Mouse (Mus musculus): Measurements from ENCODE around the gene Tti1. TPM values are rescaled to one million over a fixed set of nuclear protein-coding genes. Genes with fewer than 3 reads are reported as not detected.

The Tti1 gene
- polyA plus RNA-seq, 1 experiment from 2014 or later: 17.7 TPM

DNA sequence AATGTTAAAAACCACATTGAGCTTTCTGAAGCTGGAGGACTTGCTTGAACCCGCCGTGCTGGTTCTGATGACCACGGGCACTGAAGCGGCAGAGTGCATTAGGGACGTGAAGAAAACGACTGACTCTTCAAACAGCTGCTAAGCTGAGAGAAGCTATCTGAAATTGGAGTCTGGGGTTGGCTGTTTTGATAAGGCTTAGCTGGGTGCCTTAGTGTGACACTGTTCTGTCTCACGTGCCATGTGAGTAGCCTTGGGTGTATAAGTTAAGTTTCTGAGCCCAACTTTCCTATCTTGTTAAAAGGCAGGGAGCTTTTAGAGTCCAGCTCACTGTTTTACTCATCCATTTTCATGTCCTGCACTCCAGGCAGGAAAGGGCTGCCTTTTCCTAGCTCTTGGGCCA, 8.7 kb upstream of the Tti1 start:
- Histone ChIP-seq H3K27ac (replicated peaks) (no peak overlapping the region), H3K9ac (no peak overlapping the region), H3K4me3 (no peak overlapping the region), H3K4me2 (no peak overlapping the region), H3K36me3 (peaks cover 16% of the 10 kb centered on the region), H3K27me3 (no peaks in the 10 kb centered on the region), H3K4me1 (replicated peaks) (peaks cover 6% of the 10 kb centered on the region), H3K9me3 (no peaks in the 10 kb centered on the region)
- 88% methylated on average over 7 of the region's 7 CpGs for WGBS
- no peak for ATAC-seq (ENCODE audit: low FRiP score, low read depth)

DNA sequence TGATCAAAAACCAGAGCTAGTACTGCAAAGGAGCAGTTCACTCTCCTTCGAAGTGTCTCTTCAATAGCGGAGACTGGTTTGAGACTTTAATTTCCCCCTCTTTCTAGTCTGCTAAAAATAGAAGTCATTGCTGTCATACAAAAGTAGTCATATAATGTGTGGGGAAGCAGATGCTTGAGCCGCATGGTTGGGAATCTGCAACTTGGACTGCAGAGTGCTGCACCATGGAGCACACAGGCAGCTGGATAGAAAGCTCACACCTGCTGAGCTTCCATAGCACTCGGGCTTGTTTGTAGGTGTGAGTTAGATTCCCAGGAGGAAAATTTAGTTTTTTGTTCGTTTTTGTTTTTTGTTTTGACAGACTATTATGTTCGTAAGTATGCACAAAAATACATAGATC, 8.2 kb upstream of the Tti1 start:
- peaks cover 11% of the 10 kb centered on the region for H3K4me1 ChIP-seq (replicated peaks)
- no peak overlapping the region for H3K4me2 ChIP-seq
- 94% methylated on average over 6 of the region's 6 CpGs for WGBS
- H3K27ac ChIP-seq (replicated peaks): no peak overlapping the region
- ATAC-seq (ENCODE audit: low FRiP score, low read depth): no peak
- no peaks in the 10 kb centered on the region for H3K9me3 ChIP-seq
- no peak overlapping the region for H3K4me3 ChIP-seq
- H3K9ac ChIP-seq: no peak overlapping the region
- peaks cover 13% of the 10 kb centered on the region for H3K36me3 ChIP-seq
- no peaks in the 10 kb centered on the region for H3K27me3 ChIP-seq

DNA sequence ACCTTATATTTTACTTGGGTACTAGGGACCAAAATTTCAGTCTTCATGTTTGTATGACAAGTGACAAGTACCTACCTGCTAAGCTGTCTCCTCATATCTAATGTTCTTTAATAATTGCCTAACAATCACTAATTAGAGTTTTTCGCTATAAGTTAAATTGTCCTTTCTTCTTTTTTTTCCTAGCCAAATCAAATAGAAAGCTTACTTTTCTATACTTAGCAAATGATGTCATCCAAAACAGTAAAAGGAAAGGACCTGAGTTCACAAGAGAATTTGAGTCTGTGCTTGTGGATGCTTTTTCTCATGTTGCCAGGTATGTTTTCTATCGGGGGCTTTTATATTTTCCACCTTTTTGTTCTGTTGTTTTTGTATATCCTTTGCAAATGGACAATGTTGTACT, 7.6 kb upstream of the Tti1 start:
- Histone ChIP-seq H3K4me3 (no peak overlapping the region), H3K27me3 (no peaks in the 10 kb centered on the region), H3K4me2 (no peak overlapping the region), H3K9ac (no peak overlapping the region), H3K9me3 (no peaks in the 10 kb centered on the region), H3K4me1 (replicated peaks) (peaks cover 17% of the 10 kb centered on the region), H3K36me3 (peaks cover 11% of the 10 kb centered on the region), H3K27ac (replicated peaks) (no peak overlapping the region)
- 95% methylated on average over 2 of the region's 2 CpGs for WGBS
- no peak for ATAC-seq (ENCODE audit: low FRiP score, low read depth)

DNA sequence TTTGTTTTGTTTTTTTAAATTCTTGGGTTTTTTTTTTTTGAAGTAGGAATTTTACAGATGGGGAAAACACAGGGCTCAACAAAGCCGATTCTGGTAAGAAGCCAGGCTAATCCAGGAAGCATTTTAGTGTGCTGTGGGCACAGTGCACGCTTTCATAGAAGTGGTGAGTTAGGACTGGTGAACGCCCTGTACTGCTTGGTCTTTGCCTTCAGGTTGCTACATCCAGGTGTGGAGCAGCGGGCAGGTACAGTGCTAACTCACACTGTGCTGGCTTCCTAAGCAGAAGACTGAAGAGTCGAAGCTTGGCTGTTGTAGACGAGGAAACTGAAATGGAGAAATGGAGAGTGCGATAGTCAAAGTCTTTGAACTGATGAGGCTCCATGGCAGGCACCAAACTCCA, 1.8 kb upstream of the Tti1 start:
- Histone ChIP-seq H3K4me1 (replicated peaks) (peaks cover 43% of the 10 kb centered on the region), H3K27me3 (no peaks in the 10 kb centered on the region), H3K9me3 (no peaks in the 10 kb centered on the region), H3K27ac (replicated peaks) (no peak overlapping the region), H3K4me3 (peak overlapping the region; percentile 88), H3K9ac (no peak overlapping the region), H3K4me2 (peak overlapping the region; percentile 84), H3K36me3 (no peaks in the 10 kb centered on the region)
- ATAC-seq (ENCODE audit: low FRiP score, low read depth): no peak
- 89% methylated on average over 7 of the region's 7 CpGs for WGBS

DNA sequence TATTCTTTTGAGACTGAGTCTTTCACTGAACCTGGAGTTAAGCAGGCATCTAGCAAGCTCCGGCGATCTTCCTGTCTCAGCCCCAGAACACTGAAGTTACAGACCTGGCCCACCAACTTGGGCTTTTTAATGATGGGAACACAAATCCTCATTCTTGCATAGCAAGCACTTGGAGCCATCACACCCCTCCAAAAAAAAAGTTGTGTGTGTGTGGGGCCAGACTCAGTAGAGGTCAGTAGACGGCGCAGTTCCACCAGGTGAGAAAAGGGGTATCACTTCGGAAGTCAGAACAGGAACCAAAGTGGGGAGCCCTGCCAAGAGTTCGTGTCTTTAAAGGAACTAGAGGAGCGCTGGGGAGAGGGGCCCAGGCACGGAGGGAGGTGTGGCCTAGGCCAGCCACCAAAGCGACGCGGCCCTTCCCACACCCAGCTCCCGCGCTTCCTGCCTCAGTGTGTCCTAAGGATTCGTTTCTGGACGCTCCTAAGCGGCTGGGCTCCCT, 329 bp downstream of the Tti1 start:
- Histone ChIP-seq H3K9ac (peak overlapping the region; percentile 80), H3K36me3 (no peaks in the 10 kb centered on the region), H3K4me3 (peak overlapping the region; percentile 88), H3K27ac (replicated peaks) (peak overlapping the region; percentile 92), H3K4me1 (replicated peaks) (peaks cover 43% of the 10 kb centered on the region), H3K4me2 (peak overlapping the region; percentile 84), H3K9me3 (no peaks in the 10 kb centered on the region), H3K27me3 (no peaks in the 10 kb centered on the region)
- ATAC-seq (ENCODE audit: low FRiP score, low read depth): 0 out of 2 replicates have a peak, but pooled peaks have one; percentile 3
- 2% methylated on average over 16 of the region's 16 CpGs for WGBS

DNA sequence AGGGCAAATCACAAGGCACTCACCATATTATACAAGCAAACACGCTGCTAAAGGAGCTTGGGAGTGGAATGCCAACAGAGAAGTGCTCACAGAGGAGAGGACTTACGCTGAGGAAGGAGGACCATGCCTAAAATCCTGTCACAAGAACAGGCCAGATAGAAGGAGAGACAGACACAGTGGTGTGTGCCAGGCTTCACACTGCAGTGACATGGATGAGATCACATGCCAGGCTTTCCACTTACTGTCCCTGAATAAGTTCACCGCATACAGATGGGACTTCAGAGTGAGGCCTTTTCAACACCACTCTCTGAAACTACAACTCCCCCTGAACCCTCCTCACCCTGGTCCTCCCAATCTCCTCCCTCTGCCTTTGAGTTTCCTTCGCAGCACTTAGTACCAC, 10.9 kb downstream of the Tti1 start:
- 90% methylated on average over 4 of the region's 4 CpGs for WGBS

DNA sequence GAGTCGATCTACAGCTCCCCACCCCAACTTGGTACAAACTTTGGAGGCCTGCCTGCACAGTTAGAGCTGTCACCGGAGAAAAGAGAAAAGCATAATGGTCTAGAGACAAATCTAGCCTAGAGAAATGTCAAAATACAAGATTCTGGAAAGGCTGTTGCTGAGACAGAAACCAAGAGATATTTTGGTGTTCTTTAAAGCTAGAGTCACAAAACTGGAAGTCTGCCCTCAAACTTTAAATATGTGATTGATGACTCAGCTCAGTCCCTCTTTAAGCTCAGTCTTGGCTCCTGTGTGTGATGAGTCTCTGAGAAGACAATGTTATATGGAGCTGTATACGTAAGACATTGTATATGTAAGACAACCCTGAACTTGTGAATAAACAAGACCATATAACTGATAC, 15.6 kb downstream of the Tti1 start:
- no peak overlapping the region for H3K4me2 ChIP-seq
- no peaks in the 10 kb centered on the region for H3K27me3 ChIP-seq
- 93% methylated on average over 3 of the region's 3 CpGs for WGBS

More for the DNA sequence above, 10.9 kb downstream of the Tti1 start:
- Histone ChIP-seq H3K9me3 (no peaks in the 10 kb centered on the region), H3K27me3 (no peaks in the 10 kb centered on the region), H3K4me2 (no peak overlapping the region), H3K9ac (no peak overlapping the region), H3K4me1 (replicated peaks) (no peaks in the 10 kb centered on the region), H3K27ac (replicated peaks) (no peak overlapping the region), H3K4me3 (no peak overlapping the region), H3K36me3 (no peaks in the 10 kb centered on the region)
- no peak for ATAC-seq (ENCODE audit: low FRiP score, low read depth)

DNA sequence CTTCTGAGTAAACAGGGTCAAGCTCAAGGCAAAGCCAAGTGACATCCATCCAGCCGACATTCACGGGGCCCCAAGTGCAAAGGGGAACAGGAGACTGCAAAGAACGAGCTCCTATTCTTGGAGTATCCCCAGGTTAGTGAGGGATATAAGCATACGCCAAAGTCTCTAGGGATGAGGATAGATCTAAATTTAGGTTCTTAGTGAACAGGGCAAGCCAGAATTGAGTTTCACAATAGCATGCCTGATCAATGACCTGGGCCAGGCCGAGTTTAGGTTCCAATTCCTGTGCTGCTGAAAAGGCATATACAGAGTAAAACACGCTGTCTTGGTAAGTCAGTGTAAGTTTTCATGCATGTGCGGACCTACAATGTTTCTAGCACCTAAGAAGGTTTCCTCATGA, 18.9 kb downstream of the Tti1 start:
- Histone ChIP-seq H3K4me2 (no peak overlapping the region), H3K27me3 (no peaks in the 10 kb centered on the region), H3K4me3 (no peak overlapping the region), H3K9me3 (no peaks in the 10 kb centered on the region), H3K9ac (no peak overlapping the region), H3K27ac (replicated peaks) (no peak overlapping the region), H3K36me3 (0 out of 2 replicates have a peak, but pooled peaks cover 3% of the 10 kb centered on the region), H3K4me1 (replicated peaks) (no peaks in the 10 kb centered on the region)
- ATAC-seq (ENCODE audit: low FRiP score, low read depth): no peak
- 87% methylated on average over 7 of the region's 7 CpGs for WGBS

More for the DNA sequence above, 15.6 kb downstream of the Tti1 start:
- H3K27ac ChIP-seq (replicated peaks): no peak overlapping the region
- no peaks in the 10 kb centered on the region for H3K4me1 ChIP-seq (replicated peaks)
- H3K4me3 ChIP-seq: no peak overlapping the region
- no peak overlapping the region for H3K9ac ChIP-seq
- 0 out of 2 replicates have a peak, but pooled peaks cover 3% of the 10 kb centered on the region for H3K36me3 ChIP-seq
- ATAC-seq (ENCODE audit: low FRiP score, low read depth): no peak
- H3K9me3 ChIP-seq: no peaks in the 10 kb centered on the region

DNA sequence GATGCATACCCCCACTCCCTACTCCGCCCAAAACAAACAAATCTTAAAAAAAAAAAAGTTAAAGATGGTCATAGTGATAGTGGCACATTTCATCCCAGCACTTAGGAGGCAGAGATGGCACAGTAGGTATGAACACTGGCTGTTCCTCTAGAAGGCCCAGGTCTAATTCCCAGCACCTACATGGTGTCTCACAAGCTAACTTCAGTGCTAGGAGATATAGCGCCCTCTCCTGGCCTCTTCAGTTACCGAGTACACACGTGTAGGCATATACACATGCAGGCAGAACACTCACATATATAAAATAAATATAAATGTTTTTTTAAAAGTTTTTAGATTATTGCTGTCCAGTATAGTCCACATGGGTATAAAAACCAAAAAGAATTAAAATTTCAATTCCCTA, 22.6 kb downstream of the Tti1 start:
- Histone ChIP-seq H3K9ac (no peak overlapping the region), H3K4me3 (no peak overlapping the region), H3K4me2 (no peak overlapping the region), H3K4me1 (replicated peaks) (no peaks in the 10 kb centered on the region), H3K36me3 (0 out of 2 replicates have a peak, but pooled peaks cover 3% of the 10 kb centered on the region), H3K27me3 (no peaks in the 10 kb centered on the region), H3K9me3 (no peaks in the 10 kb centered on the region), H3K27ac (replicated peaks) (no peak overlapping the region)
- 97% methylated on average over 4 of the region's 4 CpGs for WGBS
- ATAC-seq (ENCODE audit: low FRiP score, low read depth): no peak

DNA sequence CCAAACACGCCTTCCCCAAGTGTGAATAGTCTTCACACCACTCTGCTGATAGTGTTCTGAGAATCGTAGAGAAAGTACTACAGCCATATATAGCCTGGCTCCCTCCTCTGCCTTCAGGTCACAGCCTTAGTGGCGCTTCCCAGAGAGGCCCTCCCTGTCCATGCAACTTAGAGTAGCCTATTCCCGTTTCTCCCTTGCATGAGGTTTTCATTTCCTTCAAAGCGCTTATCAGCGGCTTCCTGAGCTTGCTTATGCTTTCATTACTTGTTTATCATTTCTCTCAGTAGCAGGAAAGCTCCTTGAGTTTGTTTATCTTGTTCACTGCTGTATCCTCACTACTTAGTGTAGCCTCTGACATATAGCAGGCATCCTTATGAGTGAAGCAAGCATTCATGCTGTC, 23.6 kb downstream of the Tti1 start:
- no peak overlapping the region for H3K4me3 ChIP-seq
- no peak overlapping the region for H3K9ac ChIP-seq
- H3K36me3 ChIP-seq: 0 out of 2 replicates have a peak, but pooled peaks cover 3% of the 10 kb centered on the region
- no peak overlapping the region for H3K27ac ChIP-seq (replicated peaks)
- H3K4me2 ChIP-seq: no peak overlapping the region
- no peaks in the 10 kb centered on the region for H3K4me1 ChIP-seq (replicated peaks)
- no peaks in the 10 kb centered on the region for H3K9me3 ChIP-seq
- 84% methylated on average over 6 of the region's 6 CpGs for WGBS
- no peaks in the 10 kb centered on the region for H3K27me3 ChIP-seq
- no peak for ATAC-seq (ENCODE audit: low FRiP score, low read depth)

DNA sequence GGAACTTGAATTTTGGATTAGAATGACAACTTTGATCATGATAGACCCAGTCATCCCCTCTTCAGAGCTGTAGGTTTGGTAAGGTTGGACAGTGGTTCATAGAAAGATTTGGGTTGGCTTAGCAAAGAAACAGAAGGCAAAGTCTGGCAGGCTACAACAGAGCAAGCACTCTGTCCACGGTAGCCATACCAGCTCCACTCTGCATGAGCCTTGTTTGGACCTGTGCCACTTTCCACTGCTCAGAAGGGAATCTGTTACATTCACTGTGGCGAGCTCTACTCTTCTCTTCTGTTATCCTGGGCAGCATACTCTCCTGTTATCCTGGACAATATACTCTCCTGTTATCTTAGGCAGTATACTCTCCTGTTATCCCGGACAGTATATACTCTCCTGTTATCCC, 29.4 kb downstream of the Tti1 start:
- Histone ChIP-seq H3K36me3 (no peaks in the 10 kb centered on the region), H3K27me3 (no peaks in the 10 kb centered on the region), H3K27ac (replicated peaks) (no peak overlapping the region), H3K4me2 (no peak overlapping the region), H3K9ac (no peak overlapping the region), H3K9me3 (no peaks in the 10 kb centered on the region), H3K4me3 (no peak overlapping the region), H3K4me1 (replicated peaks) (0 out of 2 replicates have a peak, but pooled peaks cover under 1% of the 10 kb centered on the region)
- WGBS: 68% methylated on average over 3 of the region's 3 CpGs
- no peak for ATAC-seq (ENCODE audit: low FRiP score, low read depth)

DNA sequence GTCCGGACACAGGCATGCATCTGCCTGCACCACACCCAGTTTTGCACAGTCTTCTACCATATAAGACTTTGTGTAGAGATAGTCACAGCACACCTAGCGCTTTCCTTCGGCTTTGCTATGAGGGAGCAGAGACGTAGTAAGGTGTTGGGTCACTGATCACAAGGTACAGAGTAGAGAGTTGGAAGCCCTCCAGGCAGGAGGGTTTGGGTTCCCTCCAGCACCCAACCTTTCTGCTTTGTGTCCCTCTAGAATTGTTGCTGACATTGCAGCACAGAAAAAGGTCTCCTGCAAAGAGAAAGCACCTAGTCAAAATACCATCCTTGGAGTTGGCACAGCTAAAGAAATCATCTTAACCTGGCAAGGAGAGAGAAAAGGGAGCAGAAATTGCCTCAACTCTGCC, 35.7 kb downstream of the Tti1 start:
- no peak for ATAC-seq (ENCODE audit: low FRiP score, low read depth)
- WGBS: 91% methylated on average over 4 of the region's 4 CpGs
- Histone ChIP-seq H3K36me3 (0 out of 2 replicates have a peak, but pooled peaks cover 2% of the 10 kb centered on the region), H3K27me3 (no peaks in the 10 kb centered on the region), H3K4me3 (no peak overlapping the region), H3K9me3 (no peaks in the 10 kb centered on the region), H3K4me1 (replicated peaks) (peaks cover 23% of the 10 kb centered on the region), H3K9ac (no peak overlapping the region), H3K4me2 (no peak overlapping the region), H3K27ac (replicated peaks) (no peak overlapping the region)

DNA sequence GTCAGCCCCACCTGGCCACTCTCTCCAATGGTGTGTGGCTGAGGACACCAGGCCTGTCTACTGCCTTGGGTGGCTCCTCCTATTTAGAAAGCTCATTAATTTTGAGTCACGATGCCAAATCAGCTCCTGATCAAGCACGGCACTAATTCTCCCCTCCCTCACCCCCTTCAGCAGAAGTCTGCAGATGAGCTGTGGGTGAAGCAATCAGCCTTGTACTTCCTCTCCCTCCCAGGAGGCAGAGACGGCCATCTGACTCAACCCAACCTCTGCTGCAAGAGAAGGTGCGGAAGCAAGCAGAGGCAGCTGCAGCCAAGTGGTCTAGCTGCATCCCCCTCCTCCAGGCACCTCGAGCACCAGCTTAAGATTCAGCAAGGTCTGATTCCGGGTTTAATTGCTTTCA, 37.2 kb downstream of the Tti1 start:
- H3K36me3 ChIP-seq: 0 out of 2 replicates have a peak, but pooled peaks cover 2% of the 10 kb centered on the region
- no peak overlapping the region for H3K4me2 ChIP-seq
- H3K9me3 ChIP-seq: no peaks in the 10 kb centered on the region
- peak; percentile 46; the same call in 1 of the 2 replicates for ATAC-seq (ENCODE audit: low FRiP score, low read depth)
- 60% methylated on average over 6 of the region's 6 CpGs for WGBS
- H3K4me1 ChIP-seq (replicated peaks): peaks cover 35% of the 10 kb centered on the region
- no peak overlapping the region for H3K9ac ChIP-seq
- H3K4me3 ChIP-seq: no peak overlapping the region
- H3K27ac ChIP-seq (replicated peaks): no peak overlapping the region
- no peaks in the 10 kb centered on the region for H3K27me3 ChIP-seq
